Comparison of ENCODE assay signal across 26 mouse cellular contexts in the genomic region with DNA sequence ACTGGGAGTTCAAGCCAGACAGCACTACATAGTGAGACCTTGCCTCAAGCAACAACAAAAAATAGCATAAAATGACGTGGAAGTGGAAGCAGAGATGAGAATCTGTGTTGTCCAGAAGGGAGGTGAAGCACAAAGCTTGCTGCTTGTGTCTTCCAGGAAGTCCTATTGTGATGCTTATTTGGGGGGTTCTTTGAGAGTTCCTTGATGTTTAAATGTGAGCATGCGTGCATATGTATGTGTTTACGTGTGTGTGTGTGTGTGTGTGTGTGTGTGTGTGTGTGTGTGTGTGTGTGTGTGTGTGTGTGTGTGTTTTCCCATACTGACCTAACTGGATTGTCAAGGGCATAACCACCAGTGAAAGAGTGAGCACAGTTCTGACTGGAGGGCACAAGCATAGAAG.
"Had no signal": no experiment of that assay in that cellular context is flagged by ENCODE, and none has a peak within 500 bp of the region (broad histone marks: within the 10 kb centered on the region; RNA-seq: fewer than 3 reads in every experiment).

No protein-coding gene starts in this region.

- H3K4me3 ChIP-seq: gastrocnemius, adult 2 months; heart, adult 2 months; heart, embryonic 13.5 days; heart, embryonic 15.5 days; hindbrain, embryonic 13.5 days; hindbrain, embryonic 15.5 days; kidney, embryonic 15.5 days; limb, embryonic 13.5 days; limb, embryonic 15.5 days had no signal

- H3K36me3 ChIP-seq: heart, embryonic 13.5 days; heart, embryonic 15.5 days; hindbrain, embryonic 13.5 days; hindbrain, embryonic 15.5 days; kidney, embryonic 15.5 days; limb, embryonic 13.5 days; limb, embryonic 15.5 days had no signal

- ATAC-seq: hindbrain, postnatal 0 days; intestine, embryonic 16.5 days had no signal

- H3K9me3 ChIP-seq: heart, embryonic 13.5 days; heart, embryonic 15.5 days; hindbrain, embryonic 13.5 days; hindbrain, embryonic 15.5 days; kidney, embryonic 15.5 days; limb, embryonic 13.5 days; limb, embryonic 15.5 days had no signal

- H3K4me2 ChIP-seq: heart, embryonic 11.5 days; heart, embryonic 13.5 days; heart, embryonic 15.5 days; hindbrain, embryonic 13.5 days; hindbrain, embryonic 15.5 days; kidney, embryonic 15.5 days; limb, embryonic 13.5 days; limb, embryonic 15.5 days had no signal

- DNase-seq: gastrocnemius, adult 2 months; gastrocnemius, postnatal 10 days; gastrocnemius, postnatal 25 days; heart, adult 2 months; heart, postnatal 14 days; heart, postnatal 36 days; kidney, adult 11 months; kidney, adult 2 months; kidney, adult 9 months; kidney, postnatal 14 days; kidney, postnatal 36 days; layer of hippocampus, adult 9-11 months; layer of hippocampus, postnatal 36 days; left cerebral cortex, postnatal 4 days had no signal

- H3K4me1 ChIP-seq: limb, embryonic 13.5 days had no signal

- H3K27me3 ChIP-seq: heart, embryonic 13.5 days; heart, embryonic 15.5 days; hindbrain, embryonic 13.5 days; hindbrain, embryonic 15.5 days; kidney, embryonic 15.5 days; limb, embryonic 13.5 days; limb, embryonic 15.5 days had no signal

- H3K27ac ChIP-seq: gastrocnemius, adult 2 months; heart, adult 2 months; heart, embryonic 13.5 days; heart, embryonic 15.5 days; hindbrain, embryonic 13.5 days; hindbrain, embryonic 15.5 days; hindbrain, postnatal 0 days; kidney, embryonic 15.5 days; kidney, postnatal 0 days; limb, embryonic 13.5 days; limb, embryonic 15.5 days; liver, embryonic 14.5 days had no signal

- H3K9ac ChIP-seq: heart, embryonic 13.5 days; heart, embryonic 15.5 days; hindbrain, embryonic 13.5 days; hindbrain, embryonic 15.5 days; kidney, embryonic 15.5 days; limb, embryonic 13.5 days; limb, embryonic 15.5 days; liver, embryonic 14.5 days had no signal
